Mouse (Mus musculus): Measurements from ENCODE around the gene Kcnab1.

Gene Kcnab1

GRCm38 (mm10) chr3:65108945-65109921 lies at the start of gene Kcnab1:
TSS of gene Kcnab1 (plus strand) at chr3:65109384.
- peak; percentile 8 for DNase-seq (ENCODE audit: low spot score)

DNA sequence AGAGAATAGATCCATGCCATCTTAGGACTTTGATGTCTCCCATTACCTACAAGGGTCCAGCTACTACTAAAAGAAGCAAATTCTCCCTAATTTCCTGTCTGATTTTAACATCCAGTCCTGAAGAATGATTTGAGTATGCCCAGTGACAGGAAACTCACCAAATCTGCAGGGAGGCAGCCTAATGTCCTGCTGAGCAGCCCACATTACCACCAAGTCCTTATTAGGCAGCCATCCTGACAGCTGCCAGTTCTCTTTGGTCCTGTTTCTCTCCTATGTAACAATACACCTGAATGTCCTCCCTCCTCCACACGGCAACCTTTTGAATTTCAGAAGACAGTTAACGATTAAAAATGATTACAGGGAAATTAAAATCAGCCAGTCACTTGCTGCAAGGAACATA lies 20.9 kb upstream of the Kcnab1 start:
- DNase-seq (ENCODE audit: low spot score): no peak

- no peak for DNase-seq (ENCODE audit: low spot score)
These were observed 5.1 kb upstream of the Kcnab1 start for GRCm38 (mm10) chr3:65104117-65104516.

- DNase-seq (ENCODE audit: low spot score): no peak
These were observed 1.0 kb downstream of the Kcnab1 start for GRCm38 (mm10) chr3:65110190-65110589.

DNA sequence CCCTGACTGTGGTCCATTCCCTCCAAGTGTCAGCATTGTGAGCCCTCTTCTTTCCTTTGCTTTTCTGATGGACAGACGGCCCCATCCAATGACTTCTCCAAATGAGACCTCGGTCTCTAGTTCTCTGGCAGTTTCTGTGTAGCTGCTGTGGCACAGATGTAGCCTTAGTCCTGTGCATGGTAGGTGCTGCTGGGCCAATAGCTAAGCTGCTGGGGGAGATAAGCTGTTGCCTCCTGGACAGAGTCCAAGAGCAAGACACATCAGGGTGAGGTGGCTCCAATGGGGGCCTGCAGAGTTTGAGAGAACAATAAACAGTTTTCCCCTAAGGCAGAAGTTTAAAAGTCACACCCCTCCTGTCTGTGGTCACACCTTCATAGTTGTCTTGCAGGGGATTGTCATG lies 2.0 kb downstream of the Kcnab1 start:
- no peak for DNase-seq (ENCODE audit: low spot score)

DNA sequence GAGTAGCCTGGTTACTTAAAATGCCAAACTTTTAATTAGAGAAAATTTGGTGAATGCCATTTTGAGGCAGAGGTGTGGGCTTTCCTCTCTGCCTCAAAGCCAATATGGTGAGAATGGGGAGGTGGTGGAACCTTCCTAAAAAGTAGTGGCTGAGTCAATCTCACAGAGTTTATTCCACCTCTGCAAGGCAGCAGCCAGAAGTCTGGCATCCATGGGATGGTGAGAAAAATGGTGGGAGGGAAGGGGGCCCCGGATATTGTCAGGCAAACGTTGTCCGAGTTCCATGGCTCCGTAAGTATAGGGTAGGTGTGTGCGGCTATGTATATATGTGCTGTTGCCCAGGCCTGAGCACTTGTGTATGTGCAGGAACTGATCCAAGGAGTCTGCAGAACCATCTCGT lies 6.0 kb downstream of the Kcnab1 start:
- no peak for DNase-seq (ENCODE audit: low spot score)

- no peak for DNase-seq (ENCODE audit: low spot score)
These were observed 7.8 kb downstream of the Kcnab1 start for GRCm38 (mm10) chr3:65116958-65117357.

GRCm38 (mm10) chr3:65117365-65117764 lies 8.2 kb downstream of the Kcnab1 start:
- DNase-seq (ENCODE audit: low spot score): no peak

GRCm38 (mm10) chr3:65124975-65125374 lies 15.8 kb downstream of the Kcnab1 start:
- no peak for DNase-seq (ENCODE audit: low spot score)

- no peak for DNase-seq (ENCODE audit: low spot score)
These were observed 20.4 kb downstream of the Kcnab1 start for GRCm38 (mm10) chr3:65129625-65130024.

- DNase-seq (ENCODE audit: low spot score): no peak
These were observed 25.7 kb downstream of the Kcnab1 start for GRCm38 (mm10) chr3:65134931-65135330.

DNA sequence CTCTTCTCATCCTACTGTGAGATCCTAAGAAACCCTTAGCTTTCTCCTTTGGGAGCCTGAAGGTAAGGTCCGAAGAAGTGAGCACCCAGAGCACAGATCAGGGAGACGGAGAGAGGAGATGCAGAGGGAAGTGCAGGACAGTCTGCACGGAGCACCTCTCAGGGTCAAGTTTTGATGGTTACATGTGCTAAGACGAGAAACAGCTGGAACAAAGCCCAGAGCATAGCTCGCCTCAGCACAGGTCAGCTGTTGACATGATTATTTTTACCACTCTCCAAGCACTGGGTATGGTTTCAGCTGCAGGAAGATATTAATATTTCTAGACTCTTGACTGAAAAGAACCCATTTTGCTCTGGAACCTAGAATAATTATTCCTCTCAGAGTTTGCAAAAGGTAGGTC lies 27.7 kb downstream of the Kcnab1 start:
- DNase-seq (ENCODE audit: low spot score): no peak

GRCm38 (mm10) chr3:65138739-65139138 lies 29.6 kb downstream of the Kcnab1 start:
- DNase-seq (ENCODE audit: low spot score): no peak

GRCm38 (mm10) chr3:65145152-65145551 lies 36.0 kb downstream of the Kcnab1 start:
- no peak for DNase-seq (ENCODE audit: low spot score)

DNA sequence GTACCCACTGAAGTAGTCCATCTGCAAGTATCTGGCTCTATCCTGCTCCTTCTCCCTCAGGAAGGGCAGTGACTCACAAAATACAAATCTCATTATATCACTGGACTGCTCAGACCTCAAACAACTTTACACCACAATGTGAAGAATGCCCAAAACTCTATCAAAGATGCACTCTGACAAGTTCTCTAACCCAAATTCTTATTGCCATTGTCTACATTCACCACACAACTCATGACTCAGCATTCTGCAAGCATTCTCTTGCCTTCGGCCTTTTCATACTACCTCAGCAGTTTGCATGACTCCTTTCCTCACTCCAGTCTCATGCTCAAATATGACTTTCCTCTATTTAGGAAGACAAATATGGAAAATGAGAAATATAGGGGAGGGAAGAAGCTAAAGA lies 42.6 kb downstream of the Kcnab1 start:
- DNase-seq (ENCODE audit: low spot score): no peak

DNA sequence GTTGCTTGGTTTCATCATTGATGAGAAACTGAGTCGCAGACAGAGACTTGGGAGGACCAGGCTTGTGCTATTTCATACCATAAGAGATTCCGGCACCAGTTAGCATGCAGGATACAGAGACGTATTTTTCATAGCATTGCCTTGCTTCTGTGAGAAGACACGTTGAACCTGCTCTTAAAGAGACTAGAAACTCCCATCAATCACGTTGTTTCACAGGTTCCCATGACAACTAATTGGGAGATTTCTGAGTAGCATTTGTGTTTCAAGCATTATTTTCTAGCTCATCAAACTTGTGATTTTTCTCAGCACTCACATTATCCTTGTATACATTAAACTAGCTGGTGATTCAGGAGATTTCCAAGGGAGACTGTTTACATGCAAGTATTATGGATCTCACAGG lies 63.8 kb downstream of the Kcnab1 start:
- no peak for DNase-seq (ENCODE audit: low spot score)

DNA sequence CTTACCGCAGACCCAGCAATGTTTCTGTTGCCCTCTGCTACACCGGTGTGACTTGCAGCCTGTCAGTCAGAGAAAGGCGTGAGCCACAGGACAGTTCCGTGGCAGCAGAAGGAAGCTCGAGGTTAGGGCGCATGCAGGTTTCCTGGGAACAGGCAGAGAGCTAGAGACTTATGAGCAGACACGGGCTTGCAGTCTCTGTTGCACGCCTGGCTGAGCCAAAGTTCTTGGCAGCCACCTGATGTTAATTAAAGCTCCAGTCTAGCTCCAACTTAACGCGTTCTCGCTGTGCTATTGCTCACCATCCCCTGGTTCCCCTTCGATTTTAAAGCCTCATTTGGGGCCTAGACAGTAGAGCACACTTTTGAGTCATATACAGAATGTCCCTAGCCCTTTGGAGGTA lies 65.4 kb downstream of the Kcnab1 start:
- DNase-seq (ENCODE audit: low spot score): no peak

DNA sequence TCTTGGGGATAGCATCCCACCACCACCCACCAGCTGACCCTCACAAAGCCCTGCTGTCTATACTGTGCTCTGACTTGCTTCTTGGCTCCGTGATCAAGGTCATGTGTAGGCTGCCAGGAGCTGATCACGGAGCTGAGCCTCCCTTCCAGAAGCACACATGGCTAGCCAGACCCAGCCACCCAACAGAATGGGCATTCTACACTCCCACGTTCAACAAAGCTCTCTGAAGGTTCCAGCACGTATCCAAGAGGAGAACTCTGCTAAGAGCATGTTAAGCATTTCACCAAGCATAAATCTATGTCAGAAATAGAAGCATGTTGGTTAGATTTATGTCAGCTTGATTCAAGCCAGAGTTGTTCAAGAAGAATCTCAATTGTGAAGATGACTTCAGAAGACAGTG lies 66.6 kb downstream of the Kcnab1 start:
- DNase-seq (ENCODE audit: low spot score): no peak

DNA sequence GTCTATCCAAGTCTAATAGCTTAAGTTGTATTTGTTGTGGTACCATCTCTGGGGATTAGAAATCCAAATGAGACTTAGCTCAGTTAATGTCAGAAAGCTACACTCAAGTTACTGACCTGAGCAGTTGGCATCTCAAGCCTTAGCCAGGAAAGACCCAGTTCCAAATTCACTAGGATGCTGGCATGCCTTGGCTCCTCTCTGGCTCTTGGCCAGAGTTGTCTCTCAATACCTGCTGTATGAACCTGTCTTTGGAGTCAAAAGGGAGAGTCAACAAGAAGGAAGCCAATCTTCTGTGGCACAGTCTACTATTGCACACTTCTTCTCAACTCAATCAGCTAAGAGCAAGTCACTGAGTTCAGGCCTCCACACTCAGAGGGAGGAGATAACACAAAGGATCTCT lies 67.7 kb downstream of the Kcnab1 start:
- no peak for DNase-seq (ENCODE audit: low spot score)

- no peak for DNase-seq (ENCODE audit: low spot score)
These were observed 78.9 kb downstream of the Kcnab1 start for GRCm38 (mm10) chr3:65187833-65188698.

GRCm38 (mm10) chr3:65200611-65201010 lies 91.4 kb downstream of the Kcnab1 start:
- DNase-seq (ENCODE audit: low spot score): no peak

DNA sequence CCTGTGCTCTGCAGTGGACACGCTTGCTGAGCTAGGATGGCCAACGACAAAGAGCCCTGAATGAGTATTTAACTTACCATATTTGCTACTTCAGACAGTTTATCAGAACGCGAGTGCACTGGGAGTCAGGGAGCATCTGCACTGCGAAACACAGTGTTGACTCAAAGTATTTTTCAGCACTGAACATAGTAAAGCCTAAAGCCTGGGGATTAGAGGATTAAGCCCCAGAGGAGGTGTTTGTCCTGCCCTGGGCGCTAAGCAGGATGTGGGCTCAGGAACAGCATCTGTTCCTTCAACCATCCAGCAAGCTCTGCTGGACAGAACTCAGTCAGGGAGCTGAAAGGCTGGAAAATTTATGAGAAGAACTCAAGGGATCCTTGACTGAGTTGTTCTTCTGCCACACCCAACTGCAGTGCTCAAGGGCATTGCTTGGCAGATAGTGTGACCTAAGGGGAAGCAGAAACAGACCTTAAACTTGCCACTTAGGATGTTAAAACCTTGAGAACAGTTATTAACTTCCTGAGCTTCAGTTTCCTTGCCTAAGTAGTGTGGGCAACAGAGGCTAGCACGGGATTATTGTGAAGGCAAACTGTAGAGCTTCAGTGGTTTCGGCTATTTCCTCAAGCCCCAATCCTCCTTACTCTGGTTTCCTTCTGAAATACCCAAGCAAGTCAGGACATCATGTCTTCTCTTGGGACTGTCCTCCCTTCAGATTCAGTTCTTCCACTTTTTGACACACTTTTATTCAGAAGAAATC lies 94.4 kb downstream of the Kcnab1 start:
- no peak for DNase-seq (ENCODE audit: low spot score)

Measured in ovary, postnatal 10 days (tissue).